Mouse (Mus musculus) hindbrain, embryonic 12.5 days (tissue): ENCODE data around the gene Cacna1i. TPM values are rescaled to one million over a fixed set of nuclear protein-coding genes. Genes with fewer than 3 reads are reported as not detected.

Experiments
- ATAC-seq: fragments of 200-750 bp; cut with Nextera tagmentation; 2 replicates; pipeline ENCODE4 v1.8.0; 2017; ENCODE audit warnings: moderate TSS enrichment; ENCODE audit not compliant: low FRiP score
- H3K27ac ChIP-seq: fragments of 300-500 bp; sonication (generic); 2 replicates; pipeline ENCODE4 v1.5.1; 2016; ENCODE audit warnings: mild to moderate bottlenecking
- H3K27me3 ChIP-seq: fragments of 300-500 bp; sonication (generic); 2 replicates; pipeline ENCODE4 v1.6.1; 2016; ENCODE audit warnings: mild to moderate bottlenecking
- H3K36me3 ChIP-seq: fragments of 300-500 bp; sonication (generic); 2 replicates; pipeline ENCODE4 v1.6.1; 2016; ENCODE audit warnings: mild to moderate bottlenecking
- H3K4me1 ChIP-seq: fragments of 300-500 bp; sonication (generic); 2 replicates; pipeline ENCODE4 v1.6.1; 2016
- H3K4me2 ChIP-seq: fragments of 300-500 bp; sonication (generic); replicated peaks from 2 replicates; pipeline ENCODE4 v1.6.1; 2016; ENCODE audit warnings: mild to moderate bottlenecking
- H3K4me3 ChIP-seq: fragments of 300-500 bp; sonication (generic); 2 replicates; pipeline ENCODE4 v1.5.1; 2016; ENCODE audit warnings: mild to moderate bottlenecking
- H3K9ac ChIP-seq: fragments of 300-500 bp; sonication (generic); 2 replicates; pipeline ENCODE4 v1.6.1; 2016; ENCODE audit warnings: mild to moderate bottlenecking, moderate library complexity
- H3K9me3 ChIP-seq: fragments of 300-500 bp; sonication (generic); replicated peaks from 2 replicates; pipeline ENCODE4 v1.6.1; 2016; ENCODE audit warnings: mild to moderate bottlenecking
- WGBS: fragments of 180-500 bp; shearing (Covaris S2); methylation state at CpG from one replicate; pipeline ENCODE4 v1.1.7; 2016; 5-methylcytosine and 5-hydroxymethylcytosine counted together
- polyA plus RNA-seq: library from polyadenylated mRNA; unstranded; fragments of >200 nt; fragmentation: Nextera tagmentation; extraction: Ambion mirVana; gene quantifications from 2 replicates; pipeline ENCODE4 v1.2.1, GENCODE M21; 2016

Cacna1i gene
- polyA plus RNA-seq, 1 experiment from 2014 or later: 0.18 TPM

DNA sequence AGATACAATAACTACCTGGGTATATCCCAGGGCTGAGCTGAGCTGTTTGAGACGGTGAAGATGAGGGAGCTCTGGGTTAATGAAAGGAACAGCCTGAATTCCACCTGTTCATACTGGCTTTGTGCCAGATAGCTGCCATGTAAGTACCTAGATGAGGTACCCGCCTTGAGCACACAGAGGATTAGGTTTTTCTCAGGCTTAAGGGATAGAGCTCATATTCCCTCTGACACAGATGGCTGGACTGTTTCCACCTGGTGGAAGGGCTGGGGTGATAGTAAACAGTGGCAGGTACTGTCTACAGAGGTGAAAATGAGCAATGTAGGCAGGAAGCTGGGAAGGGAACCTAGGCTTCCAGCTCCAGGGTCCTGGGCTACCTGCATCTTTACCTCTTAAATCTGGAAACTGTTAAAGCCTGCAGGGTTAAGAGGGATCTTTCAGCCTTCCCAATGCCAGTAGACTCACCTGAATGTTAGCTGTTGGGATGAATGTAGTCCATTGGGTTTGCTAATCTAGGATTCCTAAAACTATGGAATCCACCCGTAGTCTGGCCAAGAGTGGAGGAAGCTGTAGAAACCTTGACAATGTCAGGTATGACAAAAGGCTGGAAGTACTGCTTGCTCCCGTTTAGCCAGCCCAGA is 29.3 kb upstream of the Cacna1i start:
- no peak for ATAC-seq
- H3K9ac ChIP-seq: peak overlapping the region; percentile 100
- H3K9me3 ChIP-seq: no peaks in the 10 kb centered on the region
- WGBS: 37% methylated on average over 4 of the region's 4 CpGs
- peak overlapping the region; percentile 100; the same call in 1 of the 2 replicates for H3K4me3 ChIP-seq
- H3K36me3 ChIP-seq: peaks cover 44% of the 10 kb centered on the region
- peak overlapping the region; percentile 92 for H3K4me2 ChIP-seq
- peak overlapping the region; percentile 99; the same call in 1 of the 2 replicates for H3K27ac ChIP-seq
- H3K27me3 ChIP-seq: no peaks in the 10 kb centered on the region
- peaks cover 40% of the 10 kb centered on the region for H3K4me1 ChIP-seq

DNA sequence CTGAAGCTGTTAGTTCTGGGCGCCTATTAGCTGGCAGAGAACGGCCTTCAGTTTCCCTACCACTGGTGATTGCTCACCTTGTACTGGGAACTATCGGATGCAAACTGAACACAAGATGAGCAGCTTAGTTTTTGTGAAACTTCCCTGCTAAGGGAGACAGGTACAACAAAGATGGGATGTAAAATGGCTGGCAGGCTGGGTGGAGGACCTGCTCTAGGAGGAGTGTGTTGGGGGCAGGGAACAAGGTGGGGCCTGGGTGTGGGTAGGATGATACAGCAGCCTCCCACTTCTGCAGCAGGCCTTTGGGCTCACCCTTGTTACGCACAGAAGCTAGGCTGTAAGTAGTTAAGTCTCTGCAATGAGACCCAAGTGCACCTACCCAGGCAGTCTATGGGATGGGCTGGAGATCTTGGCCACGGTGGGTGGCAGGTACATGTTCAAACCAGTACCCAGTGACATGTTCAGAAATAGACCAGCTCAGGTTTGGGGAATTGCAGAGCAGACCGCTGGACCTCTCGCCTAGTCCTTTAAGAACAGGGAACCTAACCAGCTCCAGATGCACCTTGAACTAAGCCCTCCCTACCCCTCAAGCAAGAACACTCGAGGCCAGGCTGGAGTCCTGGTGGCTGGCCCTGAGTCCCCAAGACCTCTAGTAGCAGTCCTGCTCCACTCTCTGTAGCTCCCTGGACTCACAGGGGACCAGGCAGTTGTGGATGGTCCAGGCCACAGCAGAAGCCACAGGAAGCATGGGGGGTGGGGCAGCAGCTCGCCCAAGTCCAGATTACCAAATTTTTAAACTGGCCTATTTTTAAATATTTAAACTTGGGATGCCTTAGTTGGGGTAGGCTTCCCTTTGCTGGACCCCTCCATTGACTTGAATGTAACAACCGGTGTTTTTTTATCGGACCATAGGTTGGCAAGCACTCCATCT is 28.5 kb upstream of the Cacna1i start:
- H3K27ac ChIP-seq: peak overlapping the region; percentile 55
- H3K27me3 ChIP-seq: no peaks in the 10 kb centered on the region
- H3K4me2 ChIP-seq: no peak overlapping the region; the same call in 1 of the 2 replicates
- peaks cover 44% of the 10 kb centered on the region for H3K36me3 ChIP-seq
- no peaks in the 10 kb centered on the region for H3K9me3 ChIP-seq
- peaks cover 44% of the 10 kb centered on the region for H3K4me1 ChIP-seq
- H3K4me3 ChIP-seq: no peak overlapping the region
- WGBS: 65% methylated on average over 11 of the region's 11 CpGs
- no peak for ATAC-seq
- peak overlapping the region; percentile 2; the same call in 1 of the 2 replicates for H3K9ac ChIP-seq

DNA sequence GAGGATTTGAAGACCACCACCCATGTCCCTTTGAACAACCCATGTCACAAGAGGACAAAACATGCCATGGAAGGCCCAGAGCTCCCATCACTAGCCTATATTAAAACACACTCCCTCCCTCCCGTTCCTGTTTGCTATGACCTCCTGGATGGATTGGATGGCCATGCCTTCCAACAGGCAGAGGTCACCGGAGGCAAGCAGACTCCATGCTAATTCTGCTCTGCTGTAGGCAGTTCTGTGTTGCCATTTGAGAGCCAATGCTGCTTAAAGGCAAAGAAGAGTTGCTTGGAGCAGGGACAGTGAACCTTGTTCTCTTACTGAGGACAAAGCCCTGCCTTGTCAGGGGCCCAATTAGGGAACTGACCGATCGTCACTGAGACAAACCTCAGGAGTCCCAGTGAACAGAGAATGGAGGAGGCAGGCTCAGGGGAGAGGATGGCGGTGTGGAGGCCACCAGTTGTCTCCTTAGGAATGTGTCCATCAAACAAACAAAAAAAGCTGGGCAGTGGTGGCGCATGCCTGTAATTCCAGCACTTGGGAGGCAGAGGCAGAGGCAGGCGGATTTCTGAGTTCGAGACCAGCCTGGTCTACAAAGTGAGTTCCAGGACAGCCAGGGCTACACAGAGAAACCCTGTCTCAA is 27.5 kb upstream of the Cacna1i start:
- Histone ChIP-seq H3K9ac (peak overlapping the region; percentile 32; the same call in 1 of the 2 replicates), H3K4me3 (no peak overlapping the region), H3K27ac (peak overlapping the region; percentile 40; the same call in 1 of the 2 replicates), H3K4me1 (peaks cover 40% of the 10 kb centered on the region), H3K36me3 (peaks cover 44% of the 10 kb centered on the region), H3K9me3 (no peaks in the 10 kb centered on the region), H3K27me3 (no peaks in the 10 kb centered on the region), H3K4me2 (no peak overlapping the region)
- ATAC-seq: no peak
- 61% methylated on average over 8 of the region's 8 CpGs for WGBS

DNA sequence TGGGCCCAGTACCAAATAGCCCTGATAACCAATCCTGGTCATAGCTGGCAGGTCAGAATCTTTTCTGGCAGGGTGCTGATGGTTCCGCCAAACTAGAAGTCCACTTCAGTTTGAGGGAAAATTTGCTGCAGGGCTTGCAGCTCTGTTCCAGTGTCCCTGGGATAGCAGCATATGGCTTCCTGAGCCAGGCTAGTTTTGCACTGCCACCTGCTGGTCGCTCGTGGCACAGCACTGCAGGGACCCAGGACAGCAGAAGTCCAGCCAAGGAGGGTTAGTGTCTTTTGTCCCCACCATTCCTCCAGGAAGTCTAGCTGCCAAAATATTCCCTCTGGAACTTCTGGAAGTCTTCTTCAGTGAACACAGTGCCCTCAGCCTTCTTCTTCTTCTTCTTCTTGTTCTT is 26.4 kb upstream of the Cacna1i start:
- 0 out of 2 replicates have a peak overlapping the region, but pooled peaks have one; percentile 13 for H3K27ac ChIP-seq
- H3K9me3 ChIP-seq: no peaks in the 10 kb centered on the region
- peaks cover 44% of the 10 kb centered on the region for H3K36me3 ChIP-seq
- no peak overlapping the region for H3K4me3 ChIP-seq
- H3K27me3 ChIP-seq: no peaks in the 10 kb centered on the region
- ATAC-seq: no peak
- H3K4me2 ChIP-seq: no peak overlapping the region
- peaks cover 39% of the 10 kb centered on the region for H3K4me1 ChIP-seq
- WGBS: 22% methylated on average over 3 of the region's 3 CpGs
- no peak overlapping the region for H3K9ac ChIP-seq

DNA sequence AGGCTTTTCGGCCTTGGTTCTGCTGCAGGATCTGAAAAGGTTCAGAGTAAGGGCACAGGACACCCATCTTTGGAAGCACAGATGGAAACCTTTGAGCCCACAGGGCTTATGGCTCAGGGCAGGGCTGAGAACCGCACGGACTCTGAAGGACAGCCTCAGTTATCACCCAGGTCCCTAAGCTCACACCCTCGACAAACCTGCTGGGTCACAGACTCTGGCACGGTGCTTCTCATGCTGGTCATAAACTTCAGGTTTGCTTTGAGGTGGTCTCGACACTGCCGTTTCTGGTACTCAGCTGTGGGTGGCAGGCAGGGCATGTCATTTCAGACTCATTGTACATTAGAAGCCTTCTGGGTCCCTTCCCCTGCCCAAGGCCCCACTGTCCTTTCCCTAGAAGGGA is 25.9 kb upstream of the Cacna1i start:
- WGBS: 86% methylated on average over 7 of the region's 7 CpGs
- H3K27ac ChIP-seq: no peak overlapping the region
- H3K27me3 ChIP-seq: no peaks in the 10 kb centered on the region
- no peaks in the 10 kb centered on the region for H3K9me3 ChIP-seq
- no peak overlapping the region for H3K4me3 ChIP-seq
- peaks cover 44% of the 10 kb centered on the region for H3K36me3 ChIP-seq
- no peak for ATAC-seq
- H3K9ac ChIP-seq: no peak overlapping the region
- H3K4me2 ChIP-seq: no peak overlapping the region
- peaks cover 39% of the 10 kb centered on the region for H3K4me1 ChIP-seq

DNA sequence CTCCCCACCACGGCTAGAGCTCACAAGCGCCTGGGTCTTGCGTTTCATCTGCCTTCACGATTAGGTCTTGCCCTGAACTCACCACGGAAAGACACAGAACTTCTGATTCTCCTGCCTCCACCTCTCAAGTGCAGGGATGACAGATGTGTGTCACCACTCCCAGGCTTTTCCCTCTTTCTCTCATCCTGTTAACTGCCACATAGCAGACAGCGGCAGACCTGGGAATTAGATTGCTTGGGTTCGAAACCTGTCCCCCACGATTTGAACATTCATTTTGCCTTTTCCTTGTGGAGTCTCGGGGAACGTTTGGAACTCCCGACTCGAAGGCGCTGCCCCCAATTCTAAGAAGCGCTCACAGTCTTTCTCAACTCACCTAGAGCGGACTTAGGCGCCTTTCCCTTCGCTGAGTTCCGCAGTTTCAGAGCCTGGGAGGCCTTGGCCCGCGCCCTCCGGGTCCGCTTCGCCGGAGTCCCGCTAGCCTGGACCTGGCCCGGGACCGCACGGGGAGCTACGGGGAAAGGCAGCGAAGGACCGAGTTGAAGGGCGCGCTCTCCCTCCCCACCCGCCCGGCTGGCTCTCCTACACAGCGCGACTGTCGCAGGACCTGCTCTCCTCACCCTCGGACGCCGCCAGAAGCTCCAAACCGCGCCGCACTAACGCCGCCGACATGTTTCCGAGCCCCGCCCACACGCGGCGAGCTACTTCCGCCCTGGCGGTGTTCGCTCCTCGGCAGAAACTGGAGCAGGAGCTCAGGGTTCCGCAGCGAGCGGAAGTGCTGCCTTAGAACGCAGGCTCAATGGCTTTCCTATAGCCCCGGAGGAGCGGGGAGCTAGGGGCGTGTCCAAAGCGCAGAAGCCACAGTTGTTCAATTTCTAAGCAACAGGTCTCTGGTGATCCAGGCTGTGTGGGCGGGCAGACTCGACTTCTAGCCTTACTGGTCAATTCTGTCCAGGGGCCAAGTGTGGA is 23.1 kb upstream of the Cacna1i start, which contains the start of gene Rps19bp1:
Gene Rps19bp1, minus strand, starts transcription at position 706 of the 966 bp plus-strand sequence.
- no peaks in the 10 kb centered on the region for H3K9me3 ChIP-seq
- peak within 1 kb of the TSS; percentile 82 for H3K9ac ChIP-seq
- ATAC-seq: peak; percentile 83
- H3K4me3 ChIP-seq: peak within 1 kb of the TSS; percentile 74
- WGBS: 2% methylated on average over 65 of the region's 66 CpGs
- no peaks in the 10 kb centered on the region for H3K27me3 ChIP-seq
- H3K4me1 ChIP-seq: peaks cover 15% of the 10 kb centered on the region
- peak within 1 kb of the TSS; percentile 84 for H3K4me2 ChIP-seq
- H3K36me3 ChIP-seq: peaks cover 17% of the 10 kb centered on the region
- H3K27ac ChIP-seq: peak within 1 kb of the TSS; percentile 57; the same call in 1 of the 2 replicates

DNA sequence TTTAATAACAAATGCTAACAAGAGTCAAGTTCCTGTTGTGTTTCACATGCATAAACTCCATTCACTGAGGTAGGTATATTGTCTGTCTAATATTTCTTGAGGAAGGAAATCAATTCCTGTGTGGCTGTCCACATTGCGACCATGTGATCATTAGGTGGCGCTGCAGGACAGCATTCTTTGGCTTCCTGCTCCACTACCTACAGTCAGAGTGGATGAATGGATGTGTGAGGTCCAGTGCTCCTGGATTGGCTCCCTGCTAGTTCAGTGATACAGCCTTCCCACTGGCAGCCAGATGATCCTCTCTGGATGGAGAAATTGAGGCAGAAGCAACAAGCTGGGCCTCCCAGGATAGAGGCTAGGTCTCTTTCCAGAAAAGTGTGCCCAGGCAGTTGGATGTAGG is 20.8 kb upstream of the Cacna1i start:
- 0% methylated on average over 2 of the region's 2 CpGs for WGBS
- 0 out of 2 replicates have a peak, but pooled peaks have one; percentile 29 for ATAC-seq
- no peak overlapping the region for H3K9ac ChIP-seq

DNA sequence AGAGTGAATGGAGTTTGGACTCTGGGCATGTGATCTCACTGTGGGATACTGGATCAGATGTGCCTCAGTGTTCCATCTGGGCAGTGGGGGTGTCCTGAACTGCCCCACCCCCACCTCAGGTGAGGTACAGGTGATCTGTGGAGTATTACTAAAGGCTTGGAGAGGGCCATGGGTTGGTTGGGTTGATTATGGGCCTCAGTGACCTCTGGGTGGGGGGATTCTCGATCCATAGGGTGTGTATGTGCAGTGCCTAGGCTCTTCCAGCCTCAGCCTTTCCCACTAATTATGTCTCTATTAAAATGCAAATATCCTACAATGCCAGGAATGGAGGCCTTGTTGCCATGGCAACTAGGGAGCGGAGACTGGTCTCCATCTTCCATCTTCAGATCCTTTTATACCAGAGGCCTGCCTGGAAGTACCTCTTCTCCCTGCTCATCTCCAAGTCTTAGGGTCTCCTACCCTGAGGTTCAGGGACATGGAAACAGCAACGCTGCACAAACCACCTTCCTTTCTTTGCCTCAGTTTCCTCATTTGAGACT is 15.1 kb upstream of the Cacna1i start:
- Histone ChIP-seq H3K4me2 (no peak overlapping the region), H3K4me1 (peaks cover 7% of the 10 kb centered on the region; the same call in 1 of the 2 replicates), H3K9me3 (no peaks in the 10 kb centered on the region), H3K27me3 (peaks cover 16% of the 10 kb centered on the region), H3K27ac (no peak overlapping the region), H3K9ac (no peak overlapping the region), H3K4me3 (no peak overlapping the region), H3K36me3 (no peaks in the 10 kb centered on the region)
- no peak for ATAC-seq
- 46% methylated on average over 3 of the region's 3 CpGs for WGBS

More for the DNA sequence above, 20.8 kb upstream of the Cacna1i start:
- Histone ChIP-seq H3K36me3 (no peaks in the 10 kb centered on the region), H3K27ac (no peak overlapping the region), H3K4me2 (no peak overlapping the region), H3K4me1 (peaks cover 13% of the 10 kb centered on the region), H3K27me3 (no peaks in the 10 kb centered on the region), H3K4me3 (no peak overlapping the region), H3K9me3 (no peaks in the 10 kb centered on the region)

DNA sequence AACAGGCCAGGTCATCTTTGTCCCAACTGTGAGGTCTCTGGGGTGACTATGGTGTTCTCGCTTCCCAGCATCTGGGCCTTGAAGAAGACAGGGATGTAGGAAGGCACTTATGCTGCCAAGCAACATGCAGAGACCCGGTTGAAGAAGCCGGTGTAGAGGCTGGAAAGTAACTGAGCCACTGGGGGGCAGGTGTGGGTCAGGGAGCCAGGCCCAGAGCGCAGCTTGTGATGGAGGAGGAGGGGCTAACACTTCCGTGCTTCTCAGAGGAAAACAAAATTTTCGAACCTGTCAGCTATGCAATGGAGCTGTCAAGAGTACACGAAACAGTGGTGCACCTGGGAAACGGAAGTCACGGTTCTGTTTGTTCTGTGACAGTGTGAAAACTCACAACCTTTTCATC is 9.9 kb upstream of the Cacna1i start:
- no peaks in the 10 kb centered on the region for H3K36me3 ChIP-seq
- WGBS: 45% methylated on average over 9 of the region's 9 CpGs
- no peak overlapping the region for H3K4me3 ChIP-seq
- no peak for ATAC-seq
- peaks cover 10% of the 10 kb centered on the region; the same call in 1 of the 2 replicates for H3K4me1 ChIP-seq
- H3K9me3 ChIP-seq: no peaks in the 10 kb centered on the region
- peaks cover 45% of the 10 kb centered on the region for H3K27me3 ChIP-seq
- no peak overlapping the region for H3K4me2 ChIP-seq
- H3K27ac ChIP-seq: no peak overlapping the region
- no peak overlapping the region for H3K9ac ChIP-seq

DNA sequence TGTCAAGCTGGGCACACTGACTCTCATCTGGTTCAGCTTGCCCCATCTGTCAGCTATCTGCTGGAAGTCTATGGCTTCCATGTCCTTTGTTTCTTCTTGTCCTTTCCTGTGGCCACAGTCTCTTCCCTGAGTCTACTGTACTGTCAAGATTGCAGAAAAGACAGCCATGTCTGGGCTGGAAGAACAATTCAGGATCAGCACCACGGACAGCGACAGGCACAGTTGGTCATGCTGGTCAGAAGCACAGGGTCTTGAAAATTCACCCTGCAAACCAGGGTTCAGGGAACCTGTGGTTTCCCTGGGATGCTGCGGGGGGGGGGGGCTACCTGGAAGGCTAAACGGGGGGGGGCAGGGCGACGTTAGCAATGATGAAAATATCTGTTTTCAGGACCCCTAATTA is 9.4 kb upstream of the Cacna1i start:
- H3K36me3 ChIP-seq: no peaks in the 10 kb centered on the region
- no peak overlapping the region for H3K27ac ChIP-seq
- peaks cover 50% of the 10 kb centered on the region for H3K27me3 ChIP-seq
- H3K4me1 ChIP-seq: 0 out of 2 replicates have a peak, but pooled peaks cover 7% of the 10 kb centered on the region
- H3K9ac ChIP-seq: 0 out of 2 replicates have a peak overlapping the region, but pooled peaks have one; percentile 8
- 2% methylated on average over 6 of the region's 6 CpGs for WGBS
- H3K9me3 ChIP-seq: no peaks in the 10 kb centered on the region
- no peak for ATAC-seq
- H3K4me3 ChIP-seq: no peak overlapping the region
- no peak overlapping the region for H3K4me2 ChIP-seq
